Mouse (Mus musculus): Measurements from ENCODE around the gene Tnrc6b.

- TF ChIP-seq ZNF384 (IDR thresholded peaks at IDR 0.05; ENCODE audit: low read depth, low read length) (no peak), CHD2 (IDR thresholded peaks at IDR 0.05; ENCODE audit: low read depth, low read length) (no peak)
Measured at GRCm38 (mm10) chr15:80839653-80840420, 128.7 kb downstream of the Tnrc6b start.

Data from ES-E14 (cell line).